Mouse (Mus musculus) common myeloid progenitor, adult 5-6 weeks (primary cell): ENCODE measurements around the gene Slc26a8. TPM values are rescaled to one million over a fixed set of nuclear protein-coding genes. Genes with fewer than 3 reads are reported as not detected.
"Not testable (repeated sequence)": the region's sequence is repeated elsewhere in the genome, so short reads cannot be mapped to it uniquely, and the experiment has no call there.

ENCODE experiments used
- ATAC-seq: replicated peaks from 2 replicates; pipeline ENCODE4 v1.8.0; 2016; ENCODE audit warnings: low read depth, mild to moderate bottlenecking, moderate TSS enrichment, inconsistent platforms; ENCODE audit not compliant: poor library complexity, severe bottlenecking
- total RNA-seq: library from RNA; stranded (forward); fragments of 200-1000, 187-1606 nt; gene quantifications from 2 replicates; pipeline ENCODE4 v1.2.3, GENCODE M21; 2017

Gene Slc26a8
- total RNA-seq, result 1.1 TPM in 1 of 2 replicates, not detected in the other

GRCm38 (mm10) chr17:28689586-28690283, at the start of gene Slc26a8:
Gene Slc26a8 (minus strand): TSS chr17:28690233.
- no peak for ATAC-seq

GRCm38 (mm10) chr17:28739244-28739643, 49.2 kb upstream of the Slc26a8 start:
- ATAC-seq, result no peak

- no peak for ATAC-seq
Measured at GRCm38 (mm10) chr17:28737973-28738372, 47.9 kb upstream of the Slc26a8 start.

GRCm38 (mm10) chr17:28736486-28736885, 46.5 kb upstream of the Slc26a8 start:
- peak; percentile 91 for ATAC-seq

- ATAC-seq, result peak; percentile 31; the same call in 1 of the 2 replicates
Measured at GRCm38 (mm10) chr17:28735317-28736105, 45.5 kb upstream of the Slc26a8 start.

- not testable (repeated sequence) for ATAC-seq
Measured at GRCm38 (mm10) chr17:28727511-28727910, 37.5 kb upstream of the Slc26a8 start.

- ATAC-seq, result no peak
Measured at GRCm38 (mm10) chr17:28725783-28726182, 35.8 kb upstream of the Slc26a8 start, which contains the start of gene AC170998.1. Gene AC170998.1 (plus strand): TSS chr17:28726083.

GRCm38 (mm10) chr17:28717535-28717934, 27.5 kb upstream of the Slc26a8 start:
- ATAC-seq, result no peak

GRCm38 (mm10) chr17:28715832-28716548, 26.0 kb upstream of the Slc26a8 start:
- ATAC-seq, result no peak

GRCm38 (mm10) chr17:28714006-28714405, 24.0 kb upstream of the Slc26a8 start:
- ATAC-seq, result no peak

- ATAC-seq, result no peak
Measured at GRCm38 (mm10) chr17:28712305-28712704, 22.3 kb upstream of the Slc26a8 start.

GRCm38 (mm10) chr17:28711237-28711636, 21.2 kb upstream of the Slc26a8 start:
- ATAC-seq, result no peak

GRCm38 (mm10) chr17:28710291-28710688, 20.3 kb upstream of the Slc26a8 start:
- ATAC-seq, result no peak

- ATAC-seq, result peak; percentile 71
Measured at GRCm38 (mm10) chr17:28709552-28710290, 19.7 kb upstream of the Slc26a8 start.

GRCm38 (mm10) chr17:28708989-28709388, 19.0 kb upstream of the Slc26a8 start:
- ATAC-seq, result 0 out of 2 replicates have a peak, but pooled peaks have one; percentile 31

GRCm38 (mm10) chr17:28707816-28708215, 17.8 kb upstream of the Slc26a8 start:
- no peak for ATAC-seq

GRCm38 (mm10) chr17:28707136-28707627, 17.1 kb upstream of the Slc26a8 start:
- no peak for ATAC-seq

- peak; percentile 47 for ATAC-seq
Measured at GRCm38 (mm10) chr17:28706697-28707096, 16.7 kb upstream of the Slc26a8 start.

GRCm38 (mm10) chr17:28702646-28703045, 12.6 kb upstream of the Slc26a8 start:
- ATAC-seq, result no peak; the same call in 1 of the 2 replicates

- no peak for ATAC-seq
Measured at GRCm38 (mm10) chr17:28701737-28702136, 11.7 kb upstream of the Slc26a8 start.
